Mouse (Mus musculus): ENCODE results near the gene Fgf22. TPM values are rescaled to one million over a fixed set of nuclear protein-coding genes. Genes with fewer than 3 reads are reported as not detected.
A peak's percentile ranks its signal among the peaks of the same experiment; 100 is the strongest.

The Fgf22 gene
- polyA plus RNA-seq, 1 experiment from 2014 or later, result not detected

- Histone ChIP-seq H3K36me3 (ENCODE audit: inconsistent target) (peaks cover 1% of the 10 kb centered on the region; the same call in 1 of the 2 replicates), H3K4me3 (ENCODE audit: inconsistent target) (peak within 1 kb of the TSS; percentile 64), H3K27ac (peak within 1 kb of the TSS; percentile 54), H3K79me2 (ENCODE audit: inconsistent target) (peaks cover 43% of the 10 kb centered on the region)
- under 1% methylated on average over 101 of the region's 101 CpGs for WGBS (ENCODE audit: missing documents)
These were observed 11.8 kb downstream of the Fgf22 start, which contains the start of gene Rnf126 for GRCm38 (mm10) chr10:79766508-79767325. TSS of gene Rnf126 (minus strand) at chr10:79766952.

DNA sequence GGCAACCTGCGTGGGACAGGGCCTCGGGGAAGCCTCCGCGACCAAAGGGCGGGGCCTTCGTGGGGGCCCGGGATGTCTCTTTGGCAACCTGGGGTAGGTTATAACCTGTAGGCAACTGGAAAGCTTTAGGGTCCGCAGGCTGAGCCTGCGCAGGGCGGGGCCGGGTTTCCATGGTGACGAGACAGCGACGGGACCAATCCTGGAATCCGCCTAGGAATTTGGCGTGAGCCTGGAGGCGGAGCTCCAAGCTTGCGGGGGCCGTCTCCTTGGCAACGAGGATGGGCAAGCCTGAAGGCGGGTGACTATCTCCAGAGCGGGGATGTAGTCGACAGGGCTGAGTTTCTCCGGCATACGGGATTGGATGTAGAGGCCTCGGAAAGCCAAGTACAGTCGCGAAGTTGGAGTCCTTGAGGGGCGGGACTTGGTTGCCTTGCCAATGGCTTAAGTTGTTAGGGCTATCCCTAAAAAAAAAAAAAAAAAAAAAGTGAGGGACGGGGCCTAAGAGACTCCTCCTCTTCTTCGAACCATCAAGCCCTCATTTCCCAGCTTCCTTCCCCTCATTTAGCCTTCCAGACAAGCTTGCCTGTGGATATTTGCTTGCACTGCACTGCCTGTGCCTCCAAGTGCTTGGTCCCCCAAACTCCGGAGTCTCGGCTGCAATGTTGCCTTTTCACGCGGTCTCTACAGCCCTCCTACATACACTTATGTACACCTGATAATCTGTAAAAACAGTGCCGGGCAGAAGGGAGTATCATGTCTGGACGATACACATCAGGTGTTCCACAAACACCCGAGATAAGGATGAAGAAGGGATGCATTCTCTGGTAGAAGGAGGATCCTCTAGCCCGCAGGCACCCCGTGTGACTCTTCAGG, 12.7 kb downstream of the Fgf22 start:
- 14% methylated on average over 39 of the region's 40 CpGs for WGBS (ENCODE audit: missing documents)
- Histone ChIP-seq H3K79me2 (ENCODE audit: inconsistent target) (peaks cover 38% of the 10 kb centered on the region), H3K27ac (peak overlapping the region; percentile 54)

DNA sequence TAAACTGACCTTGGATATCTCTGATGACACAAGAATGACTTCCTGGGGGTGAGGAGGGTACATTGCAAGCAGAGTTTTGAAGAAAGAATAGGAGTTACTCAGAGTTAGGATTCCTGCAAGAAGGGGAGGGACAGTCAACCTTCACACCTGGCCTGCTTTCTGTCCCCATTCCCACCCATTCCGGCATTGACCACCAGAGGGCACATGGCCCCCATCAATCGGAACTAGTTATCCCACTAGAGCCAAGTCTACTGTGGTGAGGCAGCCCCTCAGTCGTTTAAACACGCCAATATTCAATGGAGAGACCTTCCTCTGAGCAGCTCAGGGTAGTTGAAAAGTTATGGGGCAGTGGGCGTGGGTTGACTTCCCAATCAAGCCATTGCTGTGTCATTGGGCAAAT, 13.5 kb downstream of the Fgf22 start:
- 15% methylated on average over 5 of the region's 5 CpGs for WGBS (ENCODE audit: missing documents)
- H3K4me3 ChIP-seq (ENCODE audit: inconsistent target), result no peak overlapping the region
- peaks cover 30% of the 10 kb centered on the region for H3K79me2 ChIP-seq (ENCODE audit: inconsistent target)
- no peaks in the 10 kb centered on the region for H3K36me3 ChIP-seq (ENCODE audit: inconsistent target)
- no peak overlapping the region for H3K27ac ChIP-seq

More for the DNA sequence above, 12.7 kb downstream of the Fgf22 start:
- H3K4me3 ChIP-seq (ENCODE audit: inconsistent target), result peak overlapping the region; percentile 49
- H3K36me3 ChIP-seq (ENCODE audit: inconsistent target), result no peaks in the 10 kb centered on the region

- Histone ChIP-seq H3K36me3 (ENCODE audit: inconsistent target) (no peaks in the 10 kb centered on the region), H3K4me3 (ENCODE audit: inconsistent target) (no peak overlapping the region), H3K27ac (no peak overlapping the region), H3K79me2 (ENCODE audit: inconsistent target) (peaks cover 21% of the 10 kb centered on the region)
- 98% methylated on average over 4 of the region's 4 CpGs for WGBS (ENCODE audit: missing documents)
These were observed 14.5 kb downstream of the Fgf22 start for GRCm38 (mm10) chr10:79769329-79769728.

- WGBS (ENCODE audit: missing documents), result 100% methylated on average over 3 of the region's 3 CpGs
- Histone ChIP-seq H3K36me3 (ENCODE audit: inconsistent target) (no peaks in the 10 kb centered on the region), H3K4me3 (ENCODE audit: inconsistent target) (no peak overlapping the region), H3K79me2 (ENCODE audit: inconsistent target) (no peaks in the 10 kb centered on the region), H3K27ac (no peak overlapping the region)
These were observed 17.4 kb downstream of the Fgf22 start for GRCm38 (mm10) chr10:79772320-79772719.

DNA sequence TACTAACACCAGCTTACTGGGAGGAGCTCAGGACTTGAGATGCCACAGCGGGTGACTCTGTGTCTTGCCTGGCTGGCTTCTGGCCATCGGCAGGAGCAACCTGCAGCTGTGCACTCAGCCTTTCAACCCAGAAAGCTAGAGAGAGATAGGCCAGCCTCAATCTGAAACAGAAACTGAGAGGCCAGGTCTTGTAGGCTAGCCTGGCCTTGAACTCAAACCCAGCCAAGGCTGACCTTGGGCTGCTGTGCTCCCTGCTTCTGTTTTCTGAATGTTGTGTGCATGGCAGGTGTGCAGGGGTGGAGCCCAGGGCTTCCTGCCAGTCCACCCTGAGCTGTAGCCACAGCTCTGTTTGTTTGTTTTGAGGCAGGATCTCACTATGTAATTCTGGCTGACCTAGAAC, 18.3 kb downstream of the Fgf22 start:
- 96% methylated on average over 2 of the region's 2 CpGs for WGBS (ENCODE audit: missing documents)
- Histone ChIP-seq H3K36me3 (ENCODE audit: inconsistent target) (no peaks in the 10 kb centered on the region), H3K27ac (no peak overlapping the region), H3K79me2 (ENCODE audit: inconsistent target) (no peaks in the 10 kb centered on the region), H3K4me3 (ENCODE audit: inconsistent target) (no peak overlapping the region)

GRCm38 (mm10) chr10:79774486-79775279, 19.8 kb downstream of the Fgf22 start:
- Histone ChIP-seq H3K4me3 (ENCODE audit: inconsistent target) (no peak overlapping the region), H3K79me2 (ENCODE audit: inconsistent target) (no peaks in the 10 kb centered on the region), H3K27ac (no peak overlapping the region), H3K36me3 (ENCODE audit: inconsistent target) (no peaks in the 10 kb centered on the region)
- 82% methylated on average over 4 of the region's 5 CpGs for WGBS (ENCODE audit: missing documents)

GRCm38 (mm10) chr10:79777103-79777531, 22.2 kb downstream of the Fgf22 start, which contains the start of gene Fstl3:
TSS of gene Fstl3 (plus strand) at chr10:79777272.
- H3K36me3 ChIP-seq (ENCODE audit: inconsistent target), result no peaks in the 10 kb centered on the region
- no peak within 1 kb of the TSS for H3K27ac ChIP-seq
- 7% methylated on average over 26 of the region's 39 CpGs for WGBS (ENCODE audit: missing documents)
- H3K4me3 ChIP-seq (ENCODE audit: inconsistent target), result no peak within 1 kb of the TSS
- H3K79me2 ChIP-seq (ENCODE audit: inconsistent target), result no peaks in the 10 kb centered on the region

DNA sequence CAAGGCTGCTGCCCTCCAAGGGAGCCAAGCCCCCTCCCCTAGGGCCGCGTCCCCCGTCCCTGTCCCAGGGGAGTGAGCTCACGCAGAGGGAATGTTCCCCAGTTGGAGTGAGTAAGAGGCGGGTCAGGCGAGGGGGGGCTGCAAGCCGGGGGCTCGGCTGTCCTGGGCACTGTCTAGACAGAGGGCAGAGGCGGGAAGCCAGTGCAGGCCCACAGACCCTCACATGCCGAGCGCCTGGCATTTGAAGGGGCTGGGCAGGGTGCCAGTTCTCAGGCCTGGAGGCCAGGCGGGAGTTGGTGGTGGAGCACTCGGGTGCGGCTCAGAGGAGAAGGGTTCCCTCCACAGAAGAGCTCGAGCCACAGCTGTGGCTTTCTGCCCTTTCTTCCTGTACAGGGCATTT, 23.1 kb downstream of the Fgf22 start:
- no peak overlapping the region for H3K27ac ChIP-seq
- WGBS (ENCODE audit: missing documents), result 22% methylated on average over 15 of the region's 15 CpGs

DNA sequence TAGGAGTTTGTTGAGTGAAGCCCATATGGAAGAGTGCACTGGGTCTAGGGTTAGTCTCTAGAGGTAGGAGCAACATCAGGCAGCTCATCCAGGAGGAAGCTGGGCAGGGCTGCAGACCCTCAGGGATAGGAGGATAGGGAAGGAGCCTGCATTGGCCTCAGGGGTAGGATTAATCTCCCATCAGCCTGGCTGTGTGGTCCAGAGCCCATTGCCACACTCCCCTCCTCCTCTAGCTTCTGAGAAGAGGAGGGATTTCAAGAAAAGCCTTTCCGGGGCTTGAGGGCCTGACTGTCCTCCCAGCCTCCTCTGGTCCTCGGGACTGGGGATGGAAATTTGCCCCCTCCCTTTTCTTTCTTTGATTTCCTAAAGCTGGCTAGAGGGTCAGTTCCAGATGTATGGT, 24.3 kb downstream of the Fgf22 start:
- H3K79me2 ChIP-seq (ENCODE audit: inconsistent target), result no peaks in the 10 kb centered on the region
- no peak overlapping the region for H3K27ac ChIP-seq
- no peak overlapping the region for H3K4me3 ChIP-seq (ENCODE audit: inconsistent target)
- H3K36me3 ChIP-seq (ENCODE audit: inconsistent target), result no peaks in the 10 kb centered on the region
- WGBS (ENCODE audit: missing documents), result 31% methylated on average over 2 of the region's 2 CpGs

More for the DNA sequence above, 23.1 kb downstream of the Fgf22 start:
- Histone ChIP-seq H3K79me2 (ENCODE audit: inconsistent target) (no peaks in the 10 kb centered on the region), H3K36me3 (ENCODE audit: inconsistent target) (no peaks in the 10 kb centered on the region), H3K4me3 (ENCODE audit: inconsistent target) (no peak overlapping the region)

GRCm38 (mm10) chr10:79779784-79780663, 25.1 kb downstream of the Fgf22 start:
- 2% methylated on average over 48 of the region's 55 CpGs for WGBS (ENCODE audit: missing documents)
- Histone ChIP-seq H3K79me2 (ENCODE audit: inconsistent target) (no peaks in the 10 kb centered on the region), H3K27ac (no peak overlapping the region), H3K4me3 (ENCODE audit: inconsistent target) (peak overlapping the region; percentile 22), H3K36me3 (ENCODE audit: inconsistent target) (no peaks in the 10 kb centered on the region)

GRCm38 (mm10) chr10:79780664-79781015, 25.8 kb downstream of the Fgf22 start:
- H3K27ac ChIP-seq, result no peak overlapping the region
- 2% methylated on average over 13 of the region's 13 CpGs for WGBS (ENCODE audit: missing documents)
- H3K79me2 ChIP-seq (ENCODE audit: inconsistent target), result no peaks in the 10 kb centered on the region
- peak overlapping the region; percentile 22 for H3K4me3 ChIP-seq (ENCODE audit: inconsistent target)
- no peaks in the 10 kb centered on the region for H3K36me3 ChIP-seq (ENCODE audit: inconsistent target)

- Histone ChIP-seq H3K79me2 (ENCODE audit: inconsistent target) (no peaks in the 10 kb centered on the region), H3K4me3 (ENCODE audit: inconsistent target) (peak overlapping the region; percentile 22), H3K36me3 (ENCODE audit: inconsistent target) (no peaks in the 10 kb centered on the region), H3K27ac (no peak overlapping the region)
- 39% methylated on average over 21 of the region's 21 CpGs for WGBS (ENCODE audit: missing documents)
These were observed 26.3 kb downstream of the Fgf22 start for GRCm38 (mm10) chr10:79781139-79781538.

All from macrophage (primary cell).